Mouse (Mus musculus) megakaryocyte, embryonic 14.5 days (primary cell): ENCODE results near the gene Col18a1. TPM values are rescaled to one million over a fixed set of nuclear protein-coding genes. Genes with fewer than 3 reads are reported as not detected.

ENCODE experiments used
- H3K27me3 ChIP-seq: replicated peaks from 2 replicates; pipeline ENCODE3; 2012; ENCODE audit warnings: inconsistent platforms
- H3K36me3 ChIP-seq: replicated peaks from 2 replicates; pipeline ENCODE3; 2012; ENCODE audit warnings: low read length, inconsistent platforms, mixed read lengths
- H3K4me1 ChIP-seq: 2 replicates; pipeline ENCODE4 v1.6.1; 2012; ENCODE audit warnings: inconsistent platforms
- H3K4me3 ChIP-seq: replicated peaks from 2 replicates; pipeline ENCODE3; 2012; ENCODE audit warnings: moderate library complexity, mild to moderate bottlenecking, inconsistent platforms
- H3K9me3 ChIP-seq: 2 replicates; pipeline ENCODE4 v1.6.1; 2012; ENCODE audit warnings: inconsistent platforms
- FLI1 ChIP-seq: IDR thresholded peaks from 2 replicates; pipeline ENCODE4 v1.6.1; 2012; ENCODE audit warnings: low read length, inconsistent platforms, mixed read lengths
- GATA1 ChIP-seq: IDR thresholded peaks from 3 replicates; pipeline ENCODE4 v1.6.1; 2012; ENCODE audit warnings: mixed read lengths, low read length, inconsistent platforms, borderline replicate concordance
- polyA plus RNA-seq: library from polyadenylated mRNA; stranded (reverse); fragments of >175 nt; gene quantifications from 2 replicates; pipeline ENCODE4 v1.2.3, GENCODE M21; 2012; ENCODE audit warnings: low replicate concordance; ENCODE audit not compliant: insufficient read depth

Col18a1 gene
- polyA plus RNA-seq, 1 experiment = 946 TPM

DNA sequence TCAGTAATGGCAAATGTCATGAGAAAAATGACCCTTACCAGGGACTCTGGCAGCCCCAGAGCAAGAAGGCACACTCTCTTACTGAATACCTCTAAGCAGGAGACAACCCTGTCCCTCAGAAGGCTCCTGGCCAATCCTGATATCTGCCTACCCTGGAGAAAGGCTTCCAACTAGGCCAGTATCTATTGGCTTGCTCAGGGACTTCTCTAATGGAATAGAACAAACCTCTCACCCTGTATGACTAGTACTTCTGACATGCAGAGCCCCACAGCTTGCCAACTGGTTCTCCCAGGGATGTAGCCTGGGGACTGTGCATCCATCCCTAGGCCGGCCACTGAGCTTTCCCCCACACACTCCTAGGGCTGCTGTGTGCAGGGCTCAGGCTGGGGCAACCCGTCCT lies 67.7 kb downstream of the Col18a1 start:
- Histone ChIP-seq H3K9me3 (peaks cover 5% of the 10 kb centered on the region), H3K4me1 (peaks cover 75% of the 10 kb centered on the region), H3K4me3 (no peak overlapping the region), H3K36me3 (peaks cover 80% of the 10 kb centered on the region), H3K27me3 (no peaks in the 10 kb centered on the region)
- TF ChIP-seq GATA1 (no peak), FLI1 (no peak)

DNA sequence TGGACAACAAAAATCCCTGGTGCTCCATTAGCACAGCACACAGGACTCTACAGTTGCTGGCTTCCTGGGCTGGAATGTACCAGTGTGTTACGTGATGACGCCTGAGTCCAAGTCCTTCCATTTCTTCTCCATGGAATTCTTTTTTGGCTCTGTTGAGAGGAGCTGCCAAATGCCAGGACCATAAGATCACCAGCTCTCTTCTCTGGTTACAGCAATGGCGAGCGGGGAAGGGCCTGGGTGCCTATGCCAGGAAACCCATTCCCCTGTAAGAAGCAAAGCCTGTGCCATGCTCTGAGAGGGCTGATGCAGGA lies 68.5 kb downstream of the Col18a1 start:
- Histone ChIP-seq H3K9me3 (peaks cover 11% of the 10 kb centered on the region), H3K36me3 (peaks cover 84% of the 10 kb centered on the region), H3K4me3 (no peak overlapping the region), H3K27me3 (no peaks in the 10 kb centered on the region), H3K4me1 (peaks cover 68% of the 10 kb centered on the region)
- no peak for TF ChIP-seq FLI1

DNA sequence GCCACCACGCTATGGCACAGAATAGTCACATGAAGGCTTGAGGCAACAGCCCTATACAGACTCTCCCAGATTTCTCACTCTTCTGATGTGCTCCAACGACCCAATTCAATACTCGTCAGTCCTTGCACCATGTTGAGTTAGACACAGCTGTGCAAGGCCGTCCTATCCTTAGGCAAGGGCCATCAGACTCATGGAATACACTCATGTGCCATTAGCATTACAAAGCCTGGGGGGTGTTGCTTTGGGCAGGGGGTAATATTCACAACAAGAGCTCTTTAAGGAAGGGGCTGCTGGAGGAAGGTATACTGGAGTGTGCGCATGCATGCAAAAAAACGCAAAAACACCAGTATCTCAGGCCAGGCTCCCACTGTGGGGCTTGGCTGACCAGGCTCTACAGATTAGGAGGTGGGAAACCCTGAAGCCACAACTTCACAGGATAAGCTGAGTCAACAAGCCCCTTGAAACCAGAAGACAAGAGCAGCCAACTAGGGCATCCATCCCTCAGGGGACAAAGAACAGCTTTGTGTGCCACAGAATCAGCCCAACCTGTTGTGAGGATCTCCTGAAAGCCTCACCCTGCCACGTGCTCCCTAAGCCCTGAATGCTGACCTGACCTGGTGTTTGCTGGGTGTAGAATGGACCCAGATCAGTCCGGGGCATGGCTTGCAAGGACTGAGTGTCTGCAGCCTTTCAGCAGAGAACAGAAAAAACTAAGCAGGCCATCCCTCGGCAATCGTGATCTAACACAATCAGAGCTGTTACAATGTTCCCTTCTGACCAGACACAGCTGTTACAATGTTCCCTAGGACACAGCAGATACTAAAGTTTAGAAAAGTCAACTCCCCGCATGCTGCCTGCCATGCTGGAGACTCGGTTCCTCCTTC lies 69.1 kb downstream of the Col18a1 start:
- Histone ChIP-seq H3K4me3 (no peak overlapping the region), H3K4me1 (peaks cover 72% of the 10 kb centered on the region), H3K27me3 (no peaks in the 10 kb centered on the region), H3K9me3 (peaks cover 17% of the 10 kb centered on the region), H3K36me3 (peaks cover 90% of the 10 kb centered on the region)
- no peak for TF ChIP-seq GATA1
- TF ChIP-seq FLI1 = no peak

DNA sequence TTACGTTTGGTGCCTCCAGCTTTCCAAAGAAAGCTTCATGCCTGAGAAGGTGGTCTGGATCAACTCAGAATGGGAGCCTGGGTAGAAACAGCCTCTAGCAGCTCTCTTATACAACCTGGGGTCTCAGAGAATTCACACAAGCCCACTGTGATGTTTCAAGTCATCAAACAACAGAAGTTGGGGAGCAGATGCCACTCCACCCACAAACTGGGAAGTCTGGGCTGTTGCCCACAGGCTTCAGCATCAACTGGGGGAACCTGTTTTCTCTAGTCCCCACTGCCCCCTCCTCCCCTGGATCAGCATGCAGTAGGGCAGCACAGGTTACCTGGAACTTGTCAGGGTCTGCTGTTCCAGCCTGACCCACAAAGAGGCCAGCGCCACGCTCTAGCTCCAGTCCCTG lies 70.7 kb downstream of the Col18a1 start:
- TF ChIP-seq GATA1 (no peak), FLI1 (no peak)
- Histone ChIP-seq H3K4me1 (peaks cover 75% of the 10 kb centered on the region), H3K36me3 (peaks cover 95% of the 10 kb centered on the region), H3K9me3 (peaks cover 17% of the 10 kb centered on the region), H3K4me3 (no peak overlapping the region), H3K27me3 (no peaks in the 10 kb centered on the region)

DNA sequence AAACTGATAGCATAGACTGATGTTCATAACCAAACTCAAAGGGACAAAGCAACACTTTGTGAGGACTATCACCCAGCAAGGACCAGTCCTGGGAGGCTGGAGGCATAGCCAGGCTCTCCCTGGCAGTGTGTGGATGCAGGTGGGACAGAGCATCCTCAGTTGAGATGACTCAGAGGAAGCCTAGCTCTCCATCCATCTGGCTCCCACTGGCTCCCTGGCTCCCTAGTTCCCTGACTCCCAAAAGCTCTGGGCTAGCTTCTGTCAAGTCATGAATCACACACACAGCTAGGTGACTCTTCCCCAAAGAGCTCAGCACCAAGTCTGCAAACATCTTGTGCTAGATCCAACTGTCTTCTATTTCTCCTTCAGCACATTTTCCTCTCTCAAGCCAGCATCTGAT lies 72.5 kb downstream of the Col18a1 start:
- peaks cover 98% of the 10 kb centered on the region for H3K36me3 ChIP-seq
- TF ChIP-seq FLI1 (no peak), GATA1 (no peak)
- H3K9me3 ChIP-seq = peaks cover 17% of the 10 kb centered on the region
- peaks cover 77% of the 10 kb centered on the region for H3K4me1 ChIP-seq
- H3K4me3 ChIP-seq = no peak overlapping the region
- no peaks in the 10 kb centered on the region for H3K27me3 ChIP-seq

DNA sequence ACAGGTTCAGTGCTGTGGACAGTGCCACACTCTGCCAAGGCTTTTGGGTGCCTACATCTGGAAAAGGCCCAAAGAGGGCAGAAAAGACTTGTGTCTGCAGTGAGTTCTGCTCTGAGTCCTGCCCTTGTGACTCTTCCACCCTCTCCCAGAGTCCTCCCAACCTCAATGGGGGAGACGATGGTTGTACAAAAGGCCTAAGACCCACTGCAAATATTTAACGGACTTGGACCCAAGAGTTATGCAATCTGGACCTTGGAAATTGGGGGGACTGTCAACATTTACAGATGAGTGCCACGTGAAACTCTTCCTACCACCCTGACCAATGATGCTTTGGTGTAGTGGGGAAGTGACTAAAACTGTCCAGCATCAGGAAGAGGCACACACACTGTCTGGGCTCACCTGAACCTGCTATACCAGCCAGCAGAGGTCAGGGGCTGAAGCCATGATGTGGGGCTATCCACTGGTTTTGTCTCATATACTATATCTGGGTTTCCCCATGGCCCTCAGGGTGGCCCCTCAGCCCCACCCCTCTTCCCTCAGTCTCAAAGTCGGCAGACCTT lies 74.7 kb downstream of the Col18a1 start:
- H3K4me3 ChIP-seq = no peak overlapping the region
- peaks cover 72% of the 10 kb centered on the region for H3K4me1 ChIP-seq
- peaks cover 17% of the 10 kb centered on the region for H3K9me3 ChIP-seq
- H3K36me3 ChIP-seq = peaks cover 100% of the 10 kb centered on the region
- TF ChIP-seq GATA1 (no peak), FLI1 (no peak)
- no peaks in the 10 kb centered on the region for H3K27me3 ChIP-seq

DNA sequence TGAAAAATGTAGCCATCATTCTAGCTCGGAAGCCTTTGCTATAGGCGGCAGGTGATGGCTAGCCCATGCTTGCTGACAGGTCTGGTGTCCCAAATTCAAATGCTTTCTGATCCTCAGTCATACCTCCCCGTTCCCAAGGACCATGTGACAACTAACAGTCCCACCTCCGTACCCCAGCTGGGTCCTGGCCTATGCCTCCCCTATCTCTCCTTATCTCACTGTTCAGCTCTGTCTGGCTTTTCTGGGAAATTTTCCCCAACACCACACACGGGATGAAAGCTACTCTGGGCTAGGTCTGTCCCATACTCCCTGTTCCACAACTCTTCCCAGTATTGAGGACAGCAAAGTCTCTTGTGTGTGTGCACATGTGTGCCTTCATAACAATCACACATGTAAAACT lies 76.3 kb downstream of the Col18a1 start:
- Histone ChIP-seq H3K36me3 (peaks cover 100% of the 10 kb centered on the region), H3K9me3 (peaks cover 17% of the 10 kb centered on the region), H3K4me1 (peaks cover 62% of the 10 kb centered on the region), H3K27me3 (no peaks in the 10 kb centered on the region), H3K4me3 (no peak overlapping the region)
- no peak for TF ChIP-seq FLI1
- no peak for TF ChIP-seq GATA1

DNA sequence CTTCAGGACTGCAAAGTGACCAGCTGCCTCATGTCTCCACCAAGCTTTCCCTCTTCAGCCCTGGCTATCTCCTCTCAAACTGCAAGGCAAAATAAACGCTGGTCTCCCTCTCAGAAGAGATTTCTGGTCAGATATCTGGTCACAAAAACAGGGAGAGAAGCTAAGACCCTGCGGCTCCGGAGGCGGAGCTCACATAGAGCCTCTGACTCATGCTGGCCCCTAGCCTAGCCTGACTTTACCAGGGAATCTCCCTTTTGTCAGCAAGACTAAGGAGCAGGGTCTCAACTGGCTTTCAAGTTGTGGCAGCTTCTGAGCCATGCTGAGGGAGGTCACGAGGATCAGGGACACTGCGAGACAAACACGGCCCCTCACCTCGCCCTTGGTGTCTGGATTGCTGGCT lies 77.0 kb downstream of the Col18a1 start:
- Histone ChIP-seq H3K9me3 (peaks cover 17% of the 10 kb centered on the region), H3K36me3 (peaks cover 100% of the 10 kb centered on the region), H3K4me1 (peaks cover 69% of the 10 kb centered on the region), H3K27me3 (no peaks in the 10 kb centered on the region), H3K4me3 (no peak overlapping the region)
- no peak for TF ChIP-seq FLI1
- TF ChIP-seq GATA1 = no peak

DNA sequence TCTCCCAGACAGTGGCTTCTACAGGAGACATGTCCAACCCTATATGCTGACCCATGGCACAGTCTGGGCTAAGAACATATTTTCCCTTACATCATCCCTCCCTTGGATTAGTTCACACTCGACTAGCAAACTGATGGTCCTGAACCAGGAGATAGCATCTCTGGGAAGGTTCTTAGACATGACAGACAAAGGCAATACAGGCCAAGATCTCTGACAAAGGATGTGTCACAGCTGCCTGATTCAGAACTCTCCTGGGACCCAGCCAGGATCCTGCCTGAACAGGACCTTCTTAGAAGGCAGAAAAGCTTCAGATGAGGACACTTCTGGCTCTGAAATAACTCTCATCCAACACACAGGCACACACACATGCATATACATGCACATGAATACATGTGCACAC lies 81.8 kb downstream of the Col18a1 start:
- no peak for TF ChIP-seq FLI1
- no peak for TF ChIP-seq GATA1
- Histone ChIP-seq H3K27me3 (no peaks in the 10 kb centered on the region), H3K4me3 (peak overlapping the region; percentile 73), H3K36me3 (peaks cover 97% of the 10 kb centered on the region), H3K4me1 (peaks cover 45% of the 10 kb centered on the region), H3K9me3 (no peaks in the 10 kb centered on the region)

DNA sequence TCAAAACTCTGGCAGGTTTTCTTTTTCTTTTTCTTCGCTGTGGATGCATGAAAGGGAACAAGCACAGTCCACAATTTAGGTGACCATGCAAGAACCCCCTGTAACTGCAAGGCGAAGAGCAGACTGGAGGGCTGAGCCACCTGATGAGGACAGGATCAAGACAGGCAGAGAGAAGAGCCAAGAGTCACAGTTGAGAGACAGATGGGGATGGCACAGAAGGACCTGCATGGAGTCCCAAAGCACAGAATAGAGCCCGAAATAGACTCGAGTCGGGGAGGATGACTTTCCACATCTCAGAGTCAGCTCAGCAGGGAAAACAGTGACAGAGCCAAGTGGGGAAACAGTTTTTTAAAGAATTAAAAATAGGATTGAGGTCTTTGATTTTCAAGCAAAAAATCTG lies 83.4 kb downstream of the Col18a1 start:
- Histone ChIP-seq H3K36me3 (peaks cover 97% of the 10 kb centered on the region), H3K9me3 (no peaks in the 10 kb centered on the region), H3K4me1 (peaks cover 30% of the 10 kb centered on the region), H3K4me3 (no peak overlapping the region), H3K27me3 (no peaks in the 10 kb centered on the region)
- TF ChIP-seq GATA1 = no peak
- TF ChIP-seq FLI1 = no peak

DNA sequence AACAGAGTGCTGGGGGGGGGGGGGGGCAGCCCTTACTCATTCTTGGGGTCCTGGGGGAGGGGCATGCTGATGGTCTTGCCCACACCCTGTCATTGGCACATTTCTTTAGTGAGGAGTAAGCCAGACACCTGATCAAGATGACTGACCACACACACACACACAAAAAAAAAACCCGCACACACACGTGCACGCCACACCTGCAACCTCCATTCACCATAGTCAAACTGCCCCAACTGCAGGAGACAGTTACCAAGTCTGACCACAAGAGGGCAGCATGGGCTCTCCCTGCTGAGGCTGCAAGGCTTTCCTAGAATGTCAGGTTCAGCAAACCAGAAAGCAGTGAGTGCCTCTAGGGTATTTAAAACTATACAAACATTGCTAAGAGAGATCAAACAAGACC lies 83.9 kb downstream of the Col18a1 start:
- peaks cover 26% of the 10 kb centered on the region for H3K4me1 ChIP-seq
- no peaks in the 10 kb centered on the region for H3K9me3 ChIP-seq
- no peak for TF ChIP-seq FLI1
- no peak for TF ChIP-seq GATA1
- H3K36me3 ChIP-seq = peaks cover 97% of the 10 kb centered on the region
- no peaks in the 10 kb centered on the region for H3K27me3 ChIP-seq
- H3K4me3 ChIP-seq = no peak overlapping the region
